Mouse (Mus musculus): ENCODE measurements at regions not wholly inside any gene's neighbourhood (a gene's known extent, or its start where the extent isn't known, plus 50 kb on each side); places are given as distances from the start of the nearest gene placed in this dataset.

GRCm38 (mm10) chr1:47486087-47486486, 593.4 kb upstream of the Slc39a10 start:
- Histone ChIP-seq H3K27ac (ENCODE audit: low read length) (no peak overlapping the region), H3K4me2 (ENCODE audit: low read depth, low read length) (no peak overlapping the region), H3K9me3 (replicated peaks; ENCODE audit: control insufficient read depth, low read length) (no peaks in the 10 kb centered on the region)

GRCm38 (mm10) chr1:47479059-47479458, 586.4 kb upstream of the Slc39a10 start:
- Histone ChIP-seq H3K4me3 (ENCODE audit: low read length) (no peak overlapping the region), H3K4me1 (ENCODE audit: control insufficient read depth, insufficient read depth, low read length) (no peaks in the 10 kb centered on the region), H3K27me3 (ENCODE audit: control insufficient read depth, insufficient read depth, low read length) (no peaks in the 10 kb centered on the region), H3K9me3 (replicated peaks; ENCODE audit: control insufficient read depth, low read length) (no peaks in the 10 kb centered on the region), H3K36me3 (ENCODE audit: control insufficient read depth, insufficient read depth) (no peaks in the 10 kb centered on the region), H3K27ac (ENCODE audit: low read length) (no peak overlapping the region), H3K9ac (ENCODE audit: low read length) (no peak overlapping the region), H3K4me2 (ENCODE audit: low read depth, low read length) (no peak overlapping the region)
- WGBS = 78% methylated on average over 1 of the region's 1 CpGs
- ATAC-seq (replicated peaks; ENCODE audit: extremely low read depth, insufficient read depth, low FRiP score) = no peak

More at GRCm38 (mm10) chr1:47486087-47486486, 593.4 kb upstream of the Slc39a10 start:
- H3K36me3 ChIP-seq (ENCODE audit: control insufficient read depth, insufficient read depth) = no peaks in the 10 kb centered on the region
- no peak for ATAC-seq (replicated peaks; ENCODE audit: extremely low read depth, insufficient read depth, low FRiP score)
- H3K9ac ChIP-seq (ENCODE audit: low read length) = no peak overlapping the region
- no peaks in the 10 kb centered on the region for H3K27me3 ChIP-seq (ENCODE audit: control insufficient read depth, insufficient read depth, low read length)
- peaks cover 8% of the 10 kb centered on the region; the same call in 1 of the 2 replicates for H3K4me1 ChIP-seq (ENCODE audit: control insufficient read depth, insufficient read depth, low read length)
- no peak overlapping the region for H3K4me3 ChIP-seq (ENCODE audit: low read length)

GRCm38 (mm10) chr1:47466573-47467253, 574.1 kb upstream of the Slc39a10 start:
- 81% methylated on average over 9 of the region's 9 CpGs for WGBS
- no peaks in the 10 kb centered on the region for H3K27me3 ChIP-seq (ENCODE audit: control insufficient read depth, insufficient read depth, low read length)
- no peak overlapping the region for H3K4me2 ChIP-seq (ENCODE audit: low read depth, low read length)
- ATAC-seq (replicated peaks; ENCODE audit: extremely low read depth, insufficient read depth, low FRiP score) = no peak
- H3K4me1 ChIP-seq (ENCODE audit: control insufficient read depth, insufficient read depth, low read length) = no peaks in the 10 kb centered on the region
- no peak overlapping the region for H3K27ac ChIP-seq (ENCODE audit: low read length)
- no peak overlapping the region for H3K4me3 ChIP-seq (ENCODE audit: low read length)
- H3K9ac ChIP-seq (ENCODE audit: low read length) = no peak overlapping the region
- no peaks in the 10 kb centered on the region for H3K9me3 ChIP-seq (replicated peaks; ENCODE audit: control insufficient read depth, low read length)
- H3K36me3 ChIP-seq (ENCODE audit: control insufficient read depth, insufficient read depth) = no peaks in the 10 kb centered on the region

- H3K27ac ChIP-seq (ENCODE audit: low read length) = no peak overlapping the region
- H3K27me3 ChIP-seq (ENCODE audit: control insufficient read depth, insufficient read depth, low read length) = no peaks in the 10 kb centered on the region
- H3K4me1 ChIP-seq (ENCODE audit: control insufficient read depth, insufficient read depth, low read length) = no peaks in the 10 kb centered on the region
- 72% methylated on average over 6 of the region's 6 CpGs for WGBS
- no peaks in the 10 kb centered on the region for H3K36me3 ChIP-seq (ENCODE audit: control insufficient read depth, insufficient read depth)
- no peaks in the 10 kb centered on the region for H3K9me3 ChIP-seq (replicated peaks; ENCODE audit: control insufficient read depth, low read length)
- H3K9ac ChIP-seq (ENCODE audit: low read length) = no peak overlapping the region
- ATAC-seq (replicated peaks; ENCODE audit: extremely low read depth, insufficient read depth, low FRiP score) = no peak
- no peak overlapping the region for H3K4me3 ChIP-seq (ENCODE audit: low read length)
- H3K4me2 ChIP-seq (ENCODE audit: low read depth, low read length) = no peak overlapping the region
These were observed 556.3 kb upstream of the Slc39a10 start for GRCm38 (mm10) chr1:47448737-47449489.

GRCm38 (mm10) chr1:47448070-47448469, 555.4 kb upstream of the Slc39a10 start:
- H3K4me3 ChIP-seq (ENCODE audit: low read length) = no peak overlapping the region
- H3K27me3 ChIP-seq (ENCODE audit: control insufficient read depth, insufficient read depth, low read length) = no peaks in the 10 kb centered on the region
- WGBS = 77% methylated on average over 3 of the region's 3 CpGs
- H3K36me3 ChIP-seq (ENCODE audit: control insufficient read depth, insufficient read depth) = no peaks in the 10 kb centered on the region
- no peaks in the 10 kb centered on the region for H3K9me3 ChIP-seq (replicated peaks; ENCODE audit: control insufficient read depth, low read length)
- no peak overlapping the region for H3K27ac ChIP-seq (ENCODE audit: low read length)
- no peak for ATAC-seq (replicated peaks; ENCODE audit: extremely low read depth, insufficient read depth, low FRiP score)
- H3K4me2 ChIP-seq (ENCODE audit: low read depth, low read length) = no peak overlapping the region
- no peak overlapping the region for H3K9ac ChIP-seq (ENCODE audit: low read length)
- no peaks in the 10 kb centered on the region for H3K4me1 ChIP-seq (ENCODE audit: control insufficient read depth, insufficient read depth, low read length)

- Histone ChIP-seq H3K9me3 (replicated peaks; ENCODE audit: control insufficient read depth, low read length) (no peaks in the 10 kb centered on the region), H3K4me3 (ENCODE audit: low read length) (no peak overlapping the region), H3K4me2 (ENCODE audit: low read depth, low read length) (no peak overlapping the region), H3K27me3 (ENCODE audit: control insufficient read depth, insufficient read depth, low read length) (no peaks in the 10 kb centered on the region), H3K9ac (ENCODE audit: low read length) (no peak overlapping the region), H3K36me3 (ENCODE audit: control insufficient read depth, insufficient read depth) (no peaks in the 10 kb centered on the region), H3K4me1 (ENCODE audit: control insufficient read depth, insufficient read depth, low read length) (no peaks in the 10 kb centered on the region), H3K27ac (ENCODE audit: low read length) (no peak overlapping the region)
- 61% methylated on average over 6 of the region's 6 CpGs for WGBS
- no peak for ATAC-seq (replicated peaks; ENCODE audit: extremely low read depth, insufficient read depth, low FRiP score)
These were observed 553.4 kb upstream of the Slc39a10 start for GRCm38 (mm10) chr1:47446021-47446420.

- H3K9me3 ChIP-seq (replicated peaks; ENCODE audit: control insufficient read depth, low read length) = no peaks in the 10 kb centered on the region
- no peak overlapping the region for H3K4me2 ChIP-seq (ENCODE audit: low read depth, low read length)
- H3K36me3 ChIP-seq (ENCODE audit: control insufficient read depth, insufficient read depth) = no peaks in the 10 kb centered on the region
- H3K4me1 ChIP-seq (ENCODE audit: control insufficient read depth, insufficient read depth, low read length) = no peaks in the 10 kb centered on the region
- H3K27ac ChIP-seq (ENCODE audit: low read length) = no peak overlapping the region
- ATAC-seq (replicated peaks; ENCODE audit: extremely low read depth, insufficient read depth, low FRiP score) = no peak
- H3K27me3 ChIP-seq (ENCODE audit: control insufficient read depth, insufficient read depth, low read length) = no peaks in the 10 kb centered on the region
- no peak overlapping the region for H3K9ac ChIP-seq (ENCODE audit: low read length)
- 58% methylated on average over 1 of the region's 1 CpGs for WGBS
- no peak overlapping the region for H3K4me3 ChIP-seq (ENCODE audit: low read length)
These were observed 540.2 kb upstream of the Slc39a10 start for GRCm38 (mm10) chr1:47432829-47433228.

GRCm38 (mm10) chr1:47405164-47405563, 512.5 kb upstream of the Slc39a10 start:
- no peaks in the 10 kb centered on the region for H3K27me3 ChIP-seq (ENCODE audit: control insufficient read depth, insufficient read depth, low read length)
- 62% methylated on average over 1 of the region's 1 CpGs for WGBS
- no peaks in the 10 kb centered on the region for H3K36me3 ChIP-seq (ENCODE audit: control insufficient read depth, insufficient read depth)
- H3K4me1 ChIP-seq (ENCODE audit: control insufficient read depth, insufficient read depth, low read length) = no peaks in the 10 kb centered on the region
- no peak overlapping the region for H3K9ac ChIP-seq (ENCODE audit: low read length)
- ATAC-seq (replicated peaks; ENCODE audit: extremely low read depth, insufficient read depth, low FRiP score) = no peak
- no peak overlapping the region for H3K27ac ChIP-seq (ENCODE audit: low read length)
- no peak overlapping the region for H3K4me3 ChIP-seq (ENCODE audit: low read length)
- H3K4me2 ChIP-seq (ENCODE audit: low read depth, low read length) = no peak overlapping the region
- no peaks in the 10 kb centered on the region for H3K9me3 ChIP-seq (replicated peaks; ENCODE audit: control insufficient read depth, low read length)

GRCm38 (mm10) chr1:47386579-47386978, 493.9 kb upstream of the Slc39a10 start:
- Histone ChIP-seq H3K9ac (ENCODE audit: low read length) (no peak overlapping the region), H3K4me3 (ENCODE audit: low read length) (no peak overlapping the region), H3K4me2 (ENCODE audit: low read depth, low read length) (no peak overlapping the region), H3K36me3 (ENCODE audit: control insufficient read depth, insufficient read depth) (no peaks in the 10 kb centered on the region), H3K9me3 (replicated peaks; ENCODE audit: control insufficient read depth, low read length) (no peaks in the 10 kb centered on the region), H3K27ac (ENCODE audit: low read length) (no peak overlapping the region), H3K27me3 (ENCODE audit: control insufficient read depth, insufficient read depth, low read length) (no peaks in the 10 kb centered on the region), H3K4me1 (ENCODE audit: control insufficient read depth, insufficient read depth, low read length) (no peaks in the 10 kb centered on the region)
- no peak for ATAC-seq (replicated peaks; ENCODE audit: extremely low read depth, insufficient read depth, low FRiP score)

Data from heart, embryonic 16.5 days (tissue).